Mouse (Mus musculus) thymus, adult 2 months (tissue): ENCODE measurements at regions not wholly inside any gene's neighbourhood (a gene's known extent, or its start where the extent isn't known, plus 50 kb on each side); places are given as distances from the start of the nearest gene placed in this dataset.

Experiments
- DNase-seq: peaks from one replicate; pipeline ENCODE4 v3.0.0; 2021
- H3K27ac ChIP-seq: fragments of 200-500 bp; 2 replicates; pipeline ENCODE4 v1.5.1; 2012; ENCODE audit warnings: low read length, control low read depth; ENCODE audit not compliant: control insufficient read depth, insufficient read depth
- H3K27me3 ChIP-seq: fragments of 200-500 bp; 2 replicates; pipeline ENCODE4 v1.6.1; 2012; ENCODE audit warnings: mild to moderate bottlenecking, low read length, moderate library complexity, mixed read lengths; ENCODE audit not compliant: control insufficient read depth, insufficient read depth
- H3K36me3 ChIP-seq: fragments of 200-500 bp; 2 replicates; pipeline ENCODE4 v1.6.1; 2012; ENCODE audit warnings: mild to moderate bottlenecking, low read length, moderate library complexity; ENCODE audit not compliant: control insufficient read depth, insufficient read depth
- H3K4me1 ChIP-seq: fragments of 200-500 bp; replicated peaks from 2 replicates; pipeline ENCODE4 v1.6.1; 2012; ENCODE audit warnings: low read length; ENCODE audit not compliant: control insufficient read depth, insufficient read depth
- H3K4me3 ChIP-seq: fragments of 200-500 bp; 2 replicates; pipeline ENCODE4 v1.5.1; 2012; ENCODE audit warnings: mild to moderate bottlenecking, low read length, control low read depth, moderate library complexity; ENCODE audit not compliant: control insufficient read depth, insufficient read depth
- CTCF ChIP-seq: fragments of 200-500 bp; IDR thresholded peaks from 2 replicates; pipeline ENCODE4 v1.5.1; 2012; ENCODE audit warnings: mild to moderate bottlenecking, control low read depth, low read length, moderate library complexity, borderline replicate concordance; ENCODE audit not compliant: control insufficient read depth, poor library complexity, insufficient read depth; ENCODE audit errors: extremely low read depth
- POLR2A ChIP-seq: fragments of 200-500 bp; IDR thresholded peaks from 2 replicates; pipeline ENCODE4 v1.6.1; 2012; ENCODE audit warnings: mild to moderate bottlenecking, low read length, control low read depth, moderate library complexity; ENCODE audit not compliant: control insufficient read depth, poor library complexity, insufficient read depth; ENCODE audit errors: extremely low read depth
- WGBS: fragments of 180-500 bp; shearing (Covaris S2); methylation state at CpG from one replicate; pipeline ENCODE4 v1.1.7; 2018; 5-methylcytosine and 5-hydroxymethylcytosine counted together

DNA sequence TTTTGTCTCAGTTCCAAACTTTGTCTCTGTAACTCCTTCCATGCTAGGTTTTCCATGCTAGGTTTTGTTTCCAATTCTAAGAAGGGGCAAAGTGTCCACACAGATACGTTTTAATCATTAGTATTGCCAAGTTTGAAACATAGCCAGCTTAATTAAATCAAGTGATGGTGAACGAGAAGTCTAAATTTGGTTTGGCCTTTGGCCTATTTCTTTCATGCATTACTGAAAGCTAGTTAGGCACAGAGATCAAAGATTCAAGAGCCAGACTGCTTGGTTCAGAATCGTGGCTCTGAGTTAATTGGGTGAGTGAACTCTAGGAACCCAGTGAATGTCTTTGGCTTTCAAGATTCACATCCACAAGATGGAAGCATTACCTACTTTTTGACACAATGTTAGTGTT is 1414.8 kb downstream of the Slc22a22 start:
- TF ChIP-seq CTCF (no peak), POLR2A (no peak)
- 81% methylated on average over 3 of the region's 3 CpGs for whole genome bisulfite sequencing
- no peak for DNase-seq

DNA sequence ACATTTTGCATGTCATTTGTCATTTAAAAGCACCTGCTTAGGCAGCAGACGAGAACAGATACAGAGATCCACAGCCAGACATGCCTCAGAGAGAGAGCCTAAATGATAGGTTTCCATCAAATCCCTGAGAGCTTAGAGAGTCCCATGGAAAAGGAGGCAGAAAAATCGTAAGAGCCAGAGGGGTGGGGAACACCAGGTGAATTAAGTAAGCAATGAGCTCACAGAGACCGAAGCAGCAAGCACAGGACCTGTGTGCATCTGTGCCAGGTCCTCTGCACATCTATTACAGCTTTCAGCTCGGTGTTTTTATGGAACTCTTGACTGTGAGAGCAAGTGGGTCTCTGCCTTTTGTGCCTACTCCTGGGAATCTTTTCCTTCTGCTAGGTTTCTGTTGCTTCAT is 1416.1 kb downstream of the Slc22a22 start:
- H3K27ac ChIP-seq = no peak overlapping the region
- no peaks in the 10 kb centered on the region for H3K4me1 ChIP-seq
- no peak for DNase-seq
- no peak overlapping the region for H3K4me3 ChIP-seq
- TF ChIP-seq POLR2A (no peak), CTCF (no peak)
- no peaks in the 10 kb centered on the region for H3K27me3 ChIP-seq
- no peaks in the 10 kb centered on the region for H3K36me3 ChIP-seq
- WGBS = 80% methylated on average over 4 of the region's 4 CpGs

More for the DNA sequence above, 1414.8 kb downstream of the Slc22a22 start:
- Histone ChIP-seq H3K27ac (no peak overlapping the region), H3K4me1 (no peaks in the 10 kb centered on the region), H3K4me3 (no peak overlapping the region), H3K36me3 (no peaks in the 10 kb centered on the region), H3K27me3 (no peaks in the 10 kb centered on the region)

DNA sequence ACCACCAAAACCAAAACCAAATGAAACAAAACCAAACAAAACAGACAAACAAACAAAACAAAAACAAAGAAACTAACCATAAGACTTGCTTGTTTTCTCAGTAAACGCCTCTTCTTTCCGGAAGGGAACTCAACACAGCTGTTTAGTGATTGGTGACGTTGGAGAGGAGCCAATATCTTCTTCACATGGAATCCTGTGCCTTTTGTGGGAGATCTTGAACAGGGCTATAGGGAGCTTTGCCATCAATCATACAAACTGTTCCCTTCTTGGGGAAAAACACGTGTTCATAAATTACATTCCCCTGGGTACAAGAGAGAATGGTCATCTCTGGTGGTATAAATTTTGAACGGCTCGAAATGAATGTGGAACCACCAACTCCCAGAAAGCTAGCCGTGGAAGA is 1426.7 kb downstream of the Slc22a22 start:
- H3K27ac ChIP-seq = no peak overlapping the region
- TF ChIP-seq CTCF = no peak
- WGBS = 84% methylated on average over 7 of the region's 7 CpGs
- H3K4me1 ChIP-seq = no peaks in the 10 kb centered on the region
- no peaks in the 10 kb centered on the region for H3K27me3 ChIP-seq
- DNase-seq = no peak
- H3K36me3 ChIP-seq = no peaks in the 10 kb centered on the region
- H3K4me3 ChIP-seq = no peak overlapping the region

DNA sequence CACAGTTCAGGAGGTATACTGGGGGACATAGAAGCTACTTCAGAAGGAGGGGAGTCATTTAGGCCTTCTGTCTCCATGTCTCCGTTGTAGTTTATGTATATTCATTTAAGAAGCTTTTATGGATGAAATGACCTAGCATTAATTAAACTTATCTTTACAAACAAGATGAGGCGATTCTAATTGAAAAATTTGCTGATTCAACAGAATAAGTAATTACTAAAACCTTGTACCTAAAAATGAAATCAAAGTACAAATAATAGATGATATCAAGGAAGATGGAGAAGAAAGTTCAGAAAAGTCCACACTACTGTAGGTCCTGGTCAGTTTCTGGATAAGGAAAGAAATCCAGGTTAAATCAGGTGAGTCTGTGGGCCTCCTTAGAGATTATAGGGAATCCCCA is 1429.6 kb downstream of the Slc22a22 start:
- no peak for DNase-seq
- TF ChIP-seq POLR2A (no peak), CTCF (no peak)
- Histone ChIP-seq H3K27ac (no peak overlapping the region), H3K27me3 (no peaks in the 10 kb centered on the region), H3K36me3 (no peaks in the 10 kb centered on the region), H3K4me1 (no peaks in the 10 kb centered on the region), H3K4me3 (no peak overlapping the region)
- 94% methylated on average over 2 of the region's 2 CpGs for WGBS

DNA sequence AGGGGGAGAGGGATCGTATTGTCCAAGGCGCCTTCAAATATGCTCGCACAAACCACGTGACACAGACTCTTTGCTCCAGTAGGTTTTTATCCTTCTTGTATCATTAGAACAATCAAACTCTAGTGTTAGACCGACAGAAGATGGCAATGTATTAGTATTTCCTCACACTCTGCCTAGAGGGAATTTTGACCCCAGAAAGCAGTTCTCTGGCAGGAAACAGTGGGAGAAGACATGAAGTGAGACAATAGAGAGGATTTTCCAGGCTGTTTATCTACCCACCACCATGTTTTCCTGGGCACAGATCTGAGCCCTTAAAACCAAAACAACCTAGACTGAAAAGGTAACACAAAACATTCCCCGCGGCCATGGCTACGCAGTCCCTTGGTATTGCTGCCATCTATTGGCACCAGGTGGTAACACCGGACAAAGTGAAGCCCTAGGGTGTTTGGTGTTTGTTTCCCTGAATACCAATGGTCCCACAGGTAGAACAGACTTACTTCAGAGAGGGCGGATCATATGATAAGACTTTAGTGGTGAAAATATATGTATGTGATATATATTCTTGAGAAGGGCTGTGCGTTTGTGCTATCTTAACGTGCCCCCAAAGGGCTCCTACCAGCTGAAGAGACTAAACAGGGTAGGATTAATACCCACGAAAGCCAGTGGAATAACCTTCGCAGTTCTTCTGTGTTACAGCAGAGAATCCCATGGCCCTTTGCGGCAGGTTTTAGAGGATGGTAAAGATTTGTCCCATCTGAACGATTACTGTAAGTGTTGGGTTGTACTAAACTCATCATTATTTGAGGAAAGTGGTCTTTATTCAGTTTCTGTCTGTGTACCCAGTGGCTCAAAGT is 1430.5 kb downstream of the Slc22a22 start:
- H3K4me3 ChIP-seq = no peak overlapping the region
- peak; percentile 62 for DNase-seq

GRCm38 (mm10) chr15:56045510-56046245 is 1431.7 kb downstream of the Slc22a22 start:
- Histone ChIP-seq H3K36me3 (no peaks in the 10 kb centered on the region), H3K4me3 (no peak overlapping the region), H3K4me1 (no peaks in the 10 kb centered on the region), H3K27ac (no peak overlapping the region), H3K27me3 (no peaks in the 10 kb centered on the region)
- DNase-seq = no peak
- 83% methylated on average over 10 of the region's 10 CpGs for WGBS
- TF ChIP-seq POLR2A (no peak), CTCF (no peak)

More for the DNA sequence above, 1430.5 kb downstream of the Slc22a22 start:
- Histone ChIP-seq H3K4me1 (no peaks in the 10 kb centered on the region), H3K36me3 (no peaks in the 10 kb centered on the region), H3K27ac (no peak overlapping the region), H3K27me3 (no peaks in the 10 kb centered on the region)
- WGBS = 33% methylated on average over 16 of the region's 16 CpGs
- TF ChIP-seq POLR2A = no peak
- no peak for TF ChIP-seq CTCF
